Mouse (Mus musculus) heart, postnatal 0 days (tissue): ENCODE data around the gene Ccm2.

Experiments used
- CTCF ChIP-seq: IDR thresholded peaks from 2 replicates; pipeline ENCODE4 v1.5.1; 2016; ENCODE audit warnings: antibody characterized with exemption, control low read depth, low read depth
- EP300 ChIP-seq: IDR thresholded peaks from 2 replicates; pipeline ENCODE4 v1.6.1; 2016; ENCODE audit warnings: antibody characterized with exemption, low read depth

GRCm38 (mm10) chr11:6546205-6547013 lies at the start of gene Ccm2:
- TF ChIP-seq CTCF (no peak), EP300 (peak; percentile 53; the same call in 1 of the 2 replicates)
